Comparison of ENCODE assay signal across 16 mouse cellular contexts in the genomic region with DNA sequence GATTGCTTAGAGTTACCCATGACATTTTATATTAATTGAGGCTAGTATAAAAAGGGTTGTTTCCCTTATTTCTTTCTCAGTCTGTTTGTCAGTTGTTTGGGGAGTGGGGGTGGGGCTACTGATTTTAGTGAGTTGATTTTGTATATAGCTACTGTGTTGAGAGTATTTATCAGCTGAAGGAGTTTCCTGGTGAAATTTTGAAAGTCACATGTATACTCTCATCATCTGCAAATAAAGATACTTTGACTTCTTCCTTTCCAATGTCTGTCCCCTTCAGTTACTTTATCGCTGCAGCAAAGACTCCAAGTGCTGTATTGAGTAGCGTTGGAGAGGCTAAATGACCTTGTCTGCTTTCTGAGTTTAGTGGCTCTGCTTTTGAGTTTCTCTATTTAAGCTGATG.
"Had no signal": no experiment of that assay in that cellular context is flagged by ENCODE, and none has a peak within 500 bp of the region (broad histone marks: within the 10 kb centered on the region; RNA-seq: fewer than 3 reads in every experiment).

No protein-coding gene starts in this region.

- H3K27ac ChIP-seq: neural tube, embryonic 13.5 days; neural tube, embryonic 15.5 days; stomach, embryonic 15.5 days; stomach, postnatal 0 days had no signal

- H3K9ac ChIP-seq: neural tube, embryonic 13.5 days; neural tube, embryonic 15.5 days; stomach, embryonic 15.5 days had no signal

- DNase-seq: retina, postnatal 1 day; right cerebral cortex, adult 18-20 months; right cerebral cortex, postnatal 14 days; right cerebral cortex, postnatal 25 days; right cerebral cortex, postnatal 4 days; spleen, adult 18-20 months; thymus, adult 18-20 months; thymus, adult 2 months; thymus, postnatal 14 days; thymus, postnatal 25 days; thymus, postnatal 36 days; thymus, postnatal 4 days had no signal

- H3K4me1 ChIP-seq: neural tube, embryonic 13.5 days; neural tube, embryonic 15.5 days; stomach, embryonic 15.5 days had no signal

- H3K4me3 ChIP-seq: neural tube, embryonic 13.5 days; neural tube, embryonic 15.5 days; stomach, embryonic 15.5 days had no signal

- H3K27me3 ChIP-seq: neural tube, embryonic 13.5 days; neural tube, embryonic 15.5 days; stomach, embryonic 15.5 days had no signal

- H3K9me3 ChIP-seq: neural tube, embryonic 15.5 days; stomach, embryonic 15.5 days had no signal
